Mouse (Mus musculus) cortical plate, adult 2 months (tissue): Measurements from ENCODE around the gene Ptprt.

Experiments used
- CTCF ChIP-seq: fragments of 200-500 bp; IDR thresholded peaks from 2 replicates; pipeline ENCODE4 v1.5.1; 2011; ENCODE audit warnings: mild to moderate bottlenecking, control low read depth, low read length; ENCODE audit not compliant: insufficient read depth; ENCODE audit errors: extremely low read depth
- POLR2A ChIP-seq: fragments of 200-500 bp; IDR thresholded peaks from 2 replicates; pipeline ENCODE4 v1.6.1; 2011; ENCODE audit warnings: mild to moderate bottlenecking, low read length, control low read depth; ENCODE audit not compliant: insufficient read depth; ENCODE audit errors: extremely low read depth

DNA sequence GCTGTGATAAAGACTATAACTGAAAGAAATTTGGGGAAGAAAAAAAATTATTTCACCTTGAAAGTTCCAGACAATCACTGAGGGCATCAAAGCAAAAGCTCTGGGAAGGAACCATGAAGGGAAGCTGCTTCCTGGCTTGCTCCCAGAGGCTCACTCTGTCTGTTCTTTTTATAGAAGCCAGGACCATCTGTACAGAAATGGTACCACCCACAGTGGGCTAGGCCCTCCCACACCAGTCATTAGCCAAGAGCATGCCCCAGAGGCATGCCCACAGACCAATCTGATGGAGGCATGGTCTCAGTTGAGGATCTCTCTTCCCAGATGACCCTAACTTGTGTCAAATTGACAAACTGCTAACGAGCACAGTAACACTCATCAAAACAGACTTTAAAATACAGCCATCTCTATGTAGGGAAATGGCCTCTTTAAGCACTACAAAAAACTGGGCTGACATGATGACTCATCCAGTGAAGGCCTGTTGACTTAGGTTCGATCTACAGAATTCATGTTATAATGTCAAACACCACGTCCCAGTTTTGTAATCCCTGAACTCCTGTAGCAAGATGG is 519.0 kb downstream of the Ptprt start:
- no peak for TF ChIP-seq CTCF
- no peak for TF ChIP-seq POLR2A
